Mouse (Mus musculus) urinary bladder, adult 2 months (tissue): ENCODE data around the gene Errfi1. TPM values are rescaled to one million over a fixed set of nuclear protein-coding genes. Genes with fewer than 3 reads are reported as not detected.
"Not testable (repeated sequence)": the region's sequence is repeated elsewhere in the genome, so short reads cannot be mapped to it uniquely, and the experiment has no call there.

ENCODE experiments used
- DNase-seq: peaks from one replicate; pipeline ENCODE4 v3.0.0; 2022; ENCODE audit warnings: low spot score
- polyA plus RNA-seq: library from polyadenylated mRNA; depleted of rRNA; stranded (reverse); fragments of >200 nt; gene quantifications from 2 replicates; pipeline ENCODE4 v1.2.3, GENCODE M21; 2012

Gene Errfi1
- polyA plus RNA-seq, 1 experiment = 36.1 TPM

- no peak for DNase-seq
Measured at GRCm38 (mm10) chr4:150846316-150846715, 7.4 kb upstream of the Errfi1 start.

- no peak for DNase-seq
Measured at GRCm38 (mm10) chr4:150849964-150850363, 3.8 kb upstream of the Errfi1 start.

GRCm38 (mm10) chr4:150850893-150851292, 2.8 kb upstream of the Errfi1 start:
- no peak for DNase-seq

GRCm38 (mm10) chr4:150852045-150852444, 1.7 kb upstream of the Errfi1 start:
- DNase-seq = no peak

GRCm38 (mm10) chr4:150852479-150852878, 1.2 kb upstream of the Errfi1 start:
- no peak for DNase-seq

GRCm38 (mm10) chr4:150854839-150855246, 1.1 kb downstream of the Errfi1 start:
- peak; percentile 96 for DNase-seq

- DNase-seq = no peak
Measured at GRCm38 (mm10) chr4:150855346-150855745, 1.6 kb downstream of the Errfi1 start.

- no peak for DNase-seq
Measured at GRCm38 (mm10) chr4:150860526-150860925, 6.8 kb downstream of the Errfi1 start.

GRCm38 (mm10) chr4:150861161-150861560, 7.4 kb downstream of the Errfi1 start:
- no peak for DNase-seq

- DNase-seq = no peak
Measured at GRCm38 (mm10) chr4:150862626-150863375, 9.1 kb downstream of the Errfi1 start.

- no peak for DNase-seq
Measured at GRCm38 (mm10) chr4:150865371-150865770, 11.7 kb downstream of the Errfi1 start.

- no peak for DNase-seq
Measured at GRCm38 (mm10) chr4:150866069-150866468, 12.3 kb downstream of the Errfi1 start.

GRCm38 (mm10) chr4:150866494-150866893, 12.8 kb downstream of the Errfi1 start:
- no peak for DNase-seq

- no peak for DNase-seq
Measured at GRCm38 (mm10) chr4:150868161-150868560, 14.4 kb downstream of the Errfi1 start.

GRCm38 (mm10) chr4:150868859-150869258, 15.1 kb downstream of the Errfi1 start:
- DNase-seq = no peak

- DNase-seq = no peak
Measured at GRCm38 (mm10) chr4:150869276-150870197, 15.8 kb downstream of the Errfi1 start.

GRCm38 (mm10) chr4:150870963-150871391, 17.3 kb downstream of the Errfi1 start:
- DNase-seq = no peak

GRCm38 (mm10) chr4:150871392-150872138, 17.8 kb downstream of the Errfi1 start:
- peak; percentile 40 for DNase-seq

- no peak for DNase-seq
Measured at GRCm38 (mm10) chr4:150872139-150872651, 18.5 kb downstream of the Errfi1 start.

GRCm38 (mm10) chr4:150872681-150873080, 19.0 kb downstream of the Errfi1 start:
- DNase-seq = no peak

- not testable (repeated sequence) for DNase-seq
Measured at GRCm38 (mm10) chr4:150874416-150874815, 20.7 kb downstream of the Errfi1 start.

GRCm38 (mm10) chr4:150875393-150875792, 21.7 kb downstream of the Errfi1 start:
- no peak for DNase-seq
